Mouse (Mus musculus) thymus, adult 2 months (tissue): ENCODE measurements around the gene Dag1. TPM values are rescaled to one million over a fixed set of nuclear protein-coding genes. Genes with fewer than 3 reads are reported as not detected.

Source experiments
- DNase-seq: peaks from one replicate; pipeline ENCODE4 v3.0.0; 2021
- H3K27ac ChIP-seq: fragments of 200-500 bp; 2 replicates; pipeline ENCODE4 v1.5.1; 2012; ENCODE audit warnings: low read length, control low read depth; ENCODE audit not compliant: control insufficient read depth, insufficient read depth
- H3K27me3 ChIP-seq: fragments of 200-500 bp; 2 replicates; pipeline ENCODE4 v1.6.1; 2012; ENCODE audit warnings: mild to moderate bottlenecking, low read length, moderate library complexity, mixed read lengths; ENCODE audit not compliant: control insufficient read depth, insufficient read depth
- H3K36me3 ChIP-seq: fragments of 200-500 bp; 2 replicates; pipeline ENCODE4 v1.6.1; 2012; ENCODE audit warnings: mild to moderate bottlenecking, low read length, moderate library complexity; ENCODE audit not compliant: control insufficient read depth, insufficient read depth
- H3K4me1 ChIP-seq: fragments of 200-500 bp; replicated peaks from 2 replicates; pipeline ENCODE4 v1.6.1; 2012; ENCODE audit warnings: low read length; ENCODE audit not compliant: control insufficient read depth, insufficient read depth
- H3K4me3 ChIP-seq: fragments of 200-500 bp; 2 replicates; pipeline ENCODE4 v1.5.1; 2012; ENCODE audit warnings: mild to moderate bottlenecking, low read length, control low read depth, moderate library complexity; ENCODE audit not compliant: control insufficient read depth, insufficient read depth
- CTCF ChIP-seq: fragments of 200-500 bp; IDR thresholded peaks from 2 replicates; pipeline ENCODE4 v1.5.1; 2012; ENCODE audit warnings: mild to moderate bottlenecking, control low read depth, low read length, moderate library complexity, borderline replicate concordance; ENCODE audit not compliant: control insufficient read depth, poor library complexity, insufficient read depth; ENCODE audit errors: extremely low read depth
- POLR2A ChIP-seq: fragments of 200-500 bp; IDR thresholded peaks from 2 replicates; pipeline ENCODE4 v1.6.1; 2012; ENCODE audit warnings: mild to moderate bottlenecking, low read length, control low read depth, moderate library complexity; ENCODE audit not compliant: control insufficient read depth, poor library complexity, insufficient read depth; ENCODE audit errors: extremely low read depth
- WGBS: fragments of 180-500 bp; shearing (Covaris S2); methylation state at CpG from one replicate; pipeline ENCODE4 v1.1.7; 2018; 5-methylcytosine and 5-hydroxymethylcytosine counted together
- polyA plus RNA-seq: library from polyadenylated mRNA; depleted of rRNA; stranded (reverse); fragments of >200 nt; gene quantifications from 2 replicates; pipeline ENCODE4 v1.2.3, GENCODE M21; 2012; rRNA removed

The Dag1 gene
- polyA plus RNA-seq, 1 experiment, result 27.0 TPM

DNA sequence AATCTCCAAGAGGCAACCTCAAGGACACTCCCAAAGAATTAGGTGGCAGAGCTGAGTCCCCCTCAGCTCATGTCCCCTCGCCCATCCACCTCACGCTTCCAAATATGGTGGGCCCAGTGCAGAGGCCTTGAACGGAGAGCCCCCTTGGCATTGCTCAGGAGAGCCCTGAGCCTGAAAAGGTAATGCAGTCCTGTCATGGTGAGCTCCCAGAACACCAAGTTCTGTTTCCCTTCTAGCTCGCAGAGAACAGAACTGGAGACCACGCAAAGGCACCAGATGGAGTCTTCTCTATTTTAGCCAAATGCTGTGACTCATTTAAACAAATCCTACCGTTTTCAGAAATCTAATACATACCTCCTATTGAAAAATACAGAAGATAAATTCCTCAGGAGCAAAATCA is 106.3 kb downstream of the Dag1 start:
- Histone ChIP-seq H3K4me1 (peaks cover 15% of the 10 kb centered on the region), H3K27me3 (no peaks in the 10 kb centered on the region), H3K27ac (no peak overlapping the region), H3K36me3 (no peaks in the 10 kb centered on the region), H3K4me3 (no peak overlapping the region)
- TF ChIP-seq CTCF, result no peak
- DNase-seq, result no peak
- 96% methylated on average over 6 of the region's 6 CpGs for WGBS

DNA sequence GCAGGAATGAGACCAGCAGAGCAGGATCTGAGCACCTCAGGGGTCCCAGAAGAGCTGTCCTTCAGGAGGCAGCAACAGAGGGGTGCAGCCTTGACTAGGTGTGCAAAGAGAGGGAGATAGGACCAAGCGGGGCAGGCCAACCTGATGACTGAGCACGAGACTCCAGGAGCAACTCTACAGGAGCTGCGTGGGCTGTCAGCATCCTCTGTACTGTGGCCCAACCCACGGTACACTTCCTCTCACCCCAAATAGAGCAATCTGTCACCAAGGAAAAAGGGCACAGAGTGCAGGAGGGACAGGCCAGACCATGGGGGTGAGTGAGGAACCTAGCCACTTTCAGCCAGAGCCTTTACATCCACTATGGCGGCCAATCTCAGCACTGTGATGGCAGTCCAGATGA is 107.0 kb downstream of the Dag1 start:
- H3K36me3 ChIP-seq, result no peaks in the 10 kb centered on the region
- no peak overlapping the region for H3K4me3 ChIP-seq
- no peaks in the 10 kb centered on the region for H3K27me3 ChIP-seq
- DNase-seq, result no peak
- 58% methylated on average over 5 of the region's 5 CpGs for WGBS
- TF ChIP-seq CTCF (no peak), POLR2A (no peak)
- peaks cover 15% of the 10 kb centered on the region for H3K4me1 ChIP-seq
- H3K27ac ChIP-seq, result no peak overlapping the region

DNA sequence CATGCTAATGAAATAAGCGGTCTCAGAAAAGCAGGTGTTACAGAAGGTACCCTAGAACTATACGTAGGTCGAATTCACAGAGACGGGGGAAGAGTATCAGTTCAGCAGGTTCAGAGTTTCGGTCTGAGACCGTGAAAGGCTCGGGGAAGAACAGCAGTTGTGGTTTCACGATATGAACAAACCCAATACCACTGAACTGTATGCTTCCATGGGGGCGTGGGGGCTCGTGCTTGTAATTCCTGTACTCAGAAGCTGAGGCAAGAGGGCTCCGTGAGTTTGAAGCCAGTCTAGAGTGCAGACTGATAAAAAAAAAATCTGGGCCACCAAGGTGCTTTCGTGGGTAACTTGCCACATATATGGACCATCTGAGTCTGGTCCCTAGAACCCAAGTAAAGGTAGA is 108.9 kb downstream of the Dag1 start:
- peaks cover 22% of the 10 kb centered on the region for H3K4me1 ChIP-seq
- H3K4me3 ChIP-seq, result no peak overlapping the region
- TF ChIP-seq POLR2A, result no peak
- H3K27me3 ChIP-seq, result no peaks in the 10 kb centered on the region
- no peaks in the 10 kb centered on the region for H3K36me3 ChIP-seq
- no peak for DNase-seq
- 35% methylated on average over 12 of the region's 12 CpGs for WGBS
- no peak overlapping the region for H3K27ac ChIP-seq

Other genes with a start within 250 kb of the Dag1 start
- 18.0 and 20.9 TPM in 2 replicates for gene Gmppb, start 214.7 kb downstream of the Dag1 start, polyA plus RNA-seq
- 4.5 and 4.8 TPM in 2 replicates for gene Amigo3, start 210.8 kb downstream of the Dag1 start, polyA plus RNA-seq
- 3.3 and 3.5 TPM in 2 replicates for gene Mst1, start 183.5 kb downstream of the Dag1 start, polyA plus RNA-seq
- gene Rnf123, start 180.6 kb downstream of the Dag1 start, polyA plus RNA-seq, result 221 and 246 TPM in 2 replicates
- 131 and 163 TPM in 2 replicates for gene Apeh, start 169.4 kb downstream of the Dag1 start, polyA plus RNA-seq
- gene Bsn, start 73.6 kb downstream of the Dag1 start, polyA plus RNA-seq, result 2.6 and 4.3 TPM in 2 replicates
- 9.0 and 9.2 TPM in 2 replicates for gene Nicn1, start 26.5 kb upstream of the Dag1 start, polyA plus RNA-seq
- gene Amt, start 32.9 kb upstream of the Dag1 start, polyA plus RNA-seq, result 3.2 and 4.4 TPM in 2 replicates
- gene Rhoa, start 42.2 kb upstream of the Dag1 start, polyA plus RNA-seq, result 148 and 178 TPM in 2 replicates
- 31.1 and 43.4 TPM in 2 replicates for gene Tcta, start 42.2 kb upstream of the Dag1 start, polyA plus RNA-seq
- gene Gpx1, start 74.9 kb upstream of the Dag1 start, polyA plus RNA-seq, result 800 and 899 TPM in 2 replicates
- gene Usp4, start 83.9 kb upstream of the Dag1 start, polyA plus RNA-seq, result 100 and 104 TPM in 2 replicates
- gene 1700102P08Rik, start 128.8 kb upstream of the Dag1 start, polyA plus RNA-seq, result 0.70 and 1.9 TPM in 2 replicates
- 0.09 and 0.12 TPM in 2 replicates for gene Ccdc36, start 164.5 kb upstream of the Dag1 start, polyA plus RNA-seq
- not detected in 2 replicates for gene BC048562, start 172.5 kb upstream of the Dag1 start, polyA plus RNA-seq
- gene Ccdc71, start 196.6 kb upstream of the Dag1 start, polyA plus RNA-seq, result 39.6 and 40.2 TPM in 2 replicates
- 16.9 and 21.0 TPM in 2 replicates for gene Klhdc8b, start 197.6 kb upstream of the Dag1 start, polyA plus RNA-seq
- 16.1 and 33.7 TPM in 2 replicates for gene Lamb2, start 215.8 kb upstream of the Dag1 start, polyA plus RNA-seq
- 318 and 335 TPM in 2 replicates for gene Usp19, start 226.6 kb upstream of the Dag1 start, polyA plus RNA-seq
- gene Qars, start 243.7 kb upstream of the Dag1 start, polyA plus RNA-seq, result 376 and 382 TPM in 2 replicates